Mouse (Mus musculus): ENCODE results near the gene Esrrg.

Gene Esrrg

GRCm38 (mm10) chr1:187770234-187770633, 161.6 kb downstream of the Esrrg start:
- no peak for DNase-seq (ENCODE audit: low read depth, low spot score)

DNA sequence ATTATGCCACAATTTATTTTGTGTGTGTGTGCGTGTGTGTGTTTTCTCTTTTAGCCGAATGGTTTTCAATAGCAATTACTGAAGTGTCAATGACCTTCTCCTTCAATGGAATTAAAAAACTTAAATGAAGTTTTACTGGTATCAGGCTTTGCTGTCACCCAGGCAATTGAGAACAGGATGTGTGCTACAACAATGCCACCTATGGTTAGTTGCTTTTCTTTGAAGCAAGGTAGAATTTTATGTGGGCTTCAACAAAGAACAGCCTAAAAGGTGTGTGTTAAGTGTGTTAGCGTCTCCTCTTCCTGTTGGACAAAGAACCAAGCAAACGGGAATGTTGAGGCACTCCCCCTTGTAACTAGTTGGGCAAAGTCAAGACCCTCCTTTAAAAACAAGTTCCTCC, 162.5 kb downstream of the Esrrg start:
- DNase-seq (ENCODE audit: low read depth, low spot score), result no peak

- DNase-seq (ENCODE audit: low read depth, low spot score), result no peak
Measured at GRCm38 (mm10) chr1:187779589-187780178, 171.1 kb downstream of the Esrrg start.

DNA sequence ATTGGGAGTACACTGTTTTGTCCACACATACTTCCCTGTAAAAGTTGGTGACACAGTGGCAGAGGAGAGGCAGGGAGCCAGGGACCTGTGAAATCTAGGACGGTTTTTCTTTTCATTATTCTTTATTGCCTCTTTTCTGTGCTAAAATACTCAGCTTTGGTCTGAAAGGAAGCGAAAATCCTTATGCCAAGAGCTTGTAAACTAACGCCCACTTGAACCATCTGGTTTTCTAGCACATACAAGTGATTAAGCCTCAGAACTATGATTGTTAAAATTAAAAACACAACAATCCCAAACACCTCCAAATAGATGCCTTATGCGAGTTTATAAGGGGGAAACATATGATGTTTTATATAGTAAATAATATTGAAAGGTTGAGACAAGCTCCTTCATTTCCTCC, 176.6 kb downstream of the Esrrg start:
- DNase-seq (ENCODE audit: low read depth, low spot score), result no peak

- DNase-seq (ENCODE audit: low read depth, low spot score), result no peak
Measured at GRCm38 (mm10) chr1:187787055-187788016, 178.7 kb downstream of the Esrrg start.

DNA sequence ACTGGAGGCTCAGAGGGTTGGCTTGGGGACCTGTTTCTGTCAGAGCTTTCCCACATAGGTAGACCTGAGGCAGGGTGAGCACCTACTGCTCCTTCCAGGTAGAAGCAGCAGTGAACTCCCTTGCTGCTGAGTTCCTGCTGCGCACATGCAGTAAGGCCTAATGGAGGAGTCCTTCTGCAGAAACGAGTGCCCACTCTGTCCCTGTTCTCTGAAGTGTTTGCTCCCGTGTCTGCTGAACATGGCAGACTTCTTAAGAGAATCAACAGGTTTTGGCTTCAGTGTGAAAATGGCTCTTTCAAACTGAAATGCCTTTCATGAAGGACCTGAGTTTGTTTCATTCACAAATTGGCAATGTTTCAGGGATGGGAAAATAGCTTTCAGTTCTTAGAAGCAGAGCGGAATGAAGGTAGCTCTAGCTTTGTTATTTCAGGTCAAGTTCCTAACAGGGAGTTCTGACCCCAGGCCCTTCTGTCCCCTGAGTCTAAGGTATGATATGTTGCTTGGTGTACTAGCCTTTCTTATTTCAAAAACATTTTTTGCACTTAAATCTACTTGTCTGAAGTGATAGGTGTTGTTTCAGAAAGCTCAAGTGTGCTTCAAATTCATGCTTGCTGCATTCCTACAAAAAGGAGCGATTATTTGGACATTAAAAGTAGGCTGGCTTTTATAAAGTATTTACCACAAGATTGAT, 185.8 kb downstream of the Esrrg start:
- no peak for DNase-seq (ENCODE audit: low read depth, low spot score)

DNA sequence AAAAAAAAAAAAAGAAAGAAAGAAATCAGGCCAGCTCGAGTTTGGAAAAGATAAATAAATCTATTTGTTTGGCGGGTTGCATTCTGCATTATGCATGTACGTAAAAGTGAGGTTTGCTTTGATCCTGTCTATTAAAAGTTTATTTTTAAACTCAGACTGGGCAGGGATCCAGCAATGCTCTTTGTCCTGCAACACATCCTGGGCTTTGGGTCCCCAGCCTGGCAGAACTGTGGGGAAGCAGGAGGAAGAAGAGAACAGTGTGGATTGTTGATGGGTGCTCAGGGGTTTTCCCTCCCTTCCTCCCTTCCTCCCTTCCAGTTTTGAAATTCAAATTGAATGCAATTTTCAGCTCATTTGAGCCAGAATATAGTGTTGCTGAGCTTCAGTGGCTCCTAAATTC, 187.0 kb downstream of the Esrrg start:
- DNase-seq (ENCODE audit: low read depth, low spot score), result no peak

DNA sequence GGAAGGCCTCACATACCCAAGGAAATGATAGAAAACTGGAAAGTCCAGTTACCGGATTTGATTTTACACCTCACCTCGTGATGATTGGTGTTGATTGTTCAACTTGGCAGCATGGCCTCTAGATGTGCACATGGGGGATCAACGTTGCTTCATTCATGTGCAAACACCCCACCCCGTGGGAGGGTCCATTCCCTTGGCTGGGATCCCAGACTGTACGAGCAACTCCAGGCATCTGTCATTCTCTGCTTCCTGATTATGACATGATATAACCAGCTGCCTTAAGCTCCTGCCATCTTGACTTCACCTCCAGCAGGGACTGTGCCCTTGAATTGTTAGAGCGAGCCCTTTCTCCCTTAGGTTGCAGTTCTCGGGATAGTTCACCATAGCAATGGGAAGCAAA, 190.7 kb downstream of the Esrrg start:
- DNase-seq (ENCODE audit: low read depth, low spot score), result no peak

DNA sequence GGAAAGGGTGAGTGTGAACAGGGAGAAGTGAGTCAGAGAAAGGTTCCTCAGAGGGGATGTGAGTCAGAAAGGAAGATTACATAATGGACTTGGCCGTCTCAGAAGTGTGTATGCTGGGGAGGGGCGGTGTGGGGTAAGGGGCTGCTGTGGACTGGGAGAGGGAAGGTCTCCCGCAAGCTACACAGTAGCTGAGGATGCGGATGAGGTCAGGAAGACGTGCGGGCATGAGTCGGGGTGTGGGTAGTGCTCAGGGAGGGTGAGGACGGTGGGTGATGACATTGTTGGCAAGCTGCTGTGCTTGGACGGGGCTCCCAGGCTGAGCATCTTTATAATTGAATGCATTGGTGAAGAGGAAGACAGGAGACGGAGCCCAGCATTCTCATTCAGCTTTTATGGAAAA, 192.2 kb downstream of the Esrrg start:
- no peak for DNase-seq (ENCODE audit: low read depth, low spot score)

DNA sequence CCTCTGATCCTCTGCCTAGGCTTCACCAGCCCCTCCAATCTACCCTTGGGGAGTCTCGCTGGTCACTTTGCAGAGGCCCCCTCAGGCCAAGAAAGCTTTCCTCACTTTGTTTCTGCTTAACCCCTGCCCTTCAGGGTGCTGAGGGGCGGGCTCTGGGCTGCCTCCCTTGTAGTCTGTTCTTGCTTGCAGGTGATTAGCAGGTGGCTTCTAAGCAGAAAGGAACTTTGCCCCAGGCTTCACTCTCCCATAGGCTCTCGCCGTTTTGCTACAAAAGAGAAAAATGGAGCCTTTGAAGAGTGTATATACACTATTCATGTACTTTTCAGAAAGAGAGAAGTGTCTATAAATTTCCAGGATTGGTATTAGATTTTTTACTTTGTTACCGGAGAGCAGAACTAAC, 195.0 kb downstream of the Esrrg start:
- no peak for DNase-seq (ENCODE audit: low read depth, low spot score)

GRCm38 (mm10) chr1:187803997-187804396, 195.4 kb downstream of the Esrrg start:
- DNase-seq (ENCODE audit: low read depth, low spot score), result no peak

DNA sequence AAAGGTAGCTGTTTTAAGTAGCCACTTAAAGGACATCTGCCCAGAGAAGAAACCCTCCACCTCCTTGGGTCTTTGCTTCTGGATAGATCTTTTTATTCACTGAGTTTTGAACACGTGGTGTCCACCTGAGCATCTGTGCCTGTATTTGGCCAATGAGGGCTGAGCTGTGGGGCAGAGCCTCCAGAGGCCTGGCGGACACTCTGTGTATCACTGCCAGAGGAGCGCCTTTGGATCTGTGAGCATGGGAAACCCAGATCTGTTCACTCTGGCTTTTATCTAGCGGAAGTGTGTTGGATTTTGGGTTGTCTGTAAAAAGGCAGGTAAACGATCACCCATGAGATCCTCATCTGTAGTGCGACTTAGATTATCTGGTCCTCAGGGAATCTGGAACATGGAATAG, 196.4 kb downstream of the Esrrg start:
- DNase-seq (ENCODE audit: low read depth, low spot score), result no peak

DNA sequence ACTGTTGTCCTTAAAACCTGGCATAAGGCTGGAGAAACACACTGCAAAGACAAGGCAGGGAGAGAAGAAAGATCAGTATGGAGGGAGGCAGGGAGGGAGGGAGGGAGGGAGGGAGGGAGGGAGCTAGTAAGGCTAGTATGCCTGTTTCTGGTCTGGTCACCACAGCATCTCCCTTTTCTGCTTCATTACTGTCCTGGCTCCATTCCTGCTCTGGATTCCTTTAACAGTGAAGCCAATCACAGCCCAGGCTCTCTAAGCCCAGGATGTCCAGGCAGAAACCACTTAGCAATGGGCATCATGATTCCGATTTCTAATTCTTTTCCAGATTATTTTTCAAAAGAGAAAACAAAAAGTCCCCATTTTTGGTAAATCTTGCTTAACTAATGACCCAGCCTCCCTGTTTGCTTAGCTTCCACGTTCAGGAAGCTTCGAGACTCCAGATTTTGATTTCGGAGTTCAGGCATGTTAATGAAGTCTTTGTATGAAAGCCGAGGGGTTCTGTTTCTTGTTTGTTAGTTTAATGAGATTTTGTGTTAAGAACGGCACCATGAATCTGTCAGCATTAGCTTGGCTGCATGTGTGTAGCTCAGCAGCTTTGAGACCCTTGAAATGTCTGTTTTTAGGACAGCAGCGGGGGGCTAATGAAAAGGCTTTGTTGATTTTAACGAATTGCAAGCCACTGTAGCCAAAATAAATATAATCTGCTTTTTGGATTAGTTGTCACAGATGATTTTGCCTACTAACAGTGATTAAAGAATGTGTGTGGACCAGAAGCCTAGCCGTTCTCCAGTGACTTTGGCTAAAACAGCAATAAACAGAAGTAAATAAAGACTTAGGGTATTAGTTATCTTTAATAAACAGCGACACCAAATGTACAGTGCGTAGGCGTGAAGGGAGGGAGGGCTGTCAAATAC, 199.1 kb downstream of the Esrrg start:
- DNase-seq (ENCODE audit: low read depth, low spot score), result no peak

- no peak for DNase-seq (ENCODE audit: low read depth, low spot score)
Measured at GRCm38 (mm10) chr1:187808391-187808922, 199.9 kb downstream of the Esrrg start.

DNA sequence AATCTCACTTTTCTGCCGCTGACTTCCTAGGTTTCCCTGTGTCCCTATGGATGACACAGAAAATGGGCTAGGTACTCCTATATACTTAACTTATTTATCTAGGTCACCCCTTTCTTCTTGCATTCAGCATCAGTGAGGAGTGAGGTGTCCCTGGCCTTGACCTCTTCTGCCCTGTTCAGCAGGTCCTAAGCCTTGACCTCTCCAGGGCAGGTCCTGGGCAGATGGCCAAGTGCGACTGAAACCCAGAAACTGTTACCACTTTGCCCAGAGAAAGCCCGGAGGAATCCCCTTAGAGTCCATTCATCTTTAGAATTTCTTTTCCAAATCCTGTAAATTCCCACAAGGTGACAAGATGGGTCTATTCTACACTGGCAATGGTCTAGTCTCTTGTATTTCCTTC, 201.0 kb downstream of the Esrrg start:
- no peak for DNase-seq (ENCODE audit: low read depth, low spot score)

DNA sequence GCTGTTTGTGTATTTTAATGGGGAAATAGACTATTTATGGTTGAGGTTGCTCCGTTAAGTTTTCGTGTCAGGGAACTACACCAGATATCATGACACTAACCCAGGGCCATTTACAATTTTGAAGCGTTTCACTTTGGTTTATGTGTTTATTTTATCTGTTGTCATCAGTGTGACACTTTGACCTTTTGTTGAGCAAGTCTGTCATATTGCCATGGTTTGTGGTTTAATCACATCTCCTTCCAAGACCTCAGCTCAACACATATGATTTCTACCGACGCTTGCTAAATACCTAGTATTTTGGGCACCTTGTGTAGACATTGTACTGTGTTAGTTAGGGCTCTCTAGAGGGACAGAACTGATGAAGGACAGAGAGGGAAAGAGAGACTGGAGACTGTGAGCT, 210.8 kb downstream of the Esrrg start:
- DNase-seq (ENCODE audit: low read depth, low spot score), result no peak

DNA sequence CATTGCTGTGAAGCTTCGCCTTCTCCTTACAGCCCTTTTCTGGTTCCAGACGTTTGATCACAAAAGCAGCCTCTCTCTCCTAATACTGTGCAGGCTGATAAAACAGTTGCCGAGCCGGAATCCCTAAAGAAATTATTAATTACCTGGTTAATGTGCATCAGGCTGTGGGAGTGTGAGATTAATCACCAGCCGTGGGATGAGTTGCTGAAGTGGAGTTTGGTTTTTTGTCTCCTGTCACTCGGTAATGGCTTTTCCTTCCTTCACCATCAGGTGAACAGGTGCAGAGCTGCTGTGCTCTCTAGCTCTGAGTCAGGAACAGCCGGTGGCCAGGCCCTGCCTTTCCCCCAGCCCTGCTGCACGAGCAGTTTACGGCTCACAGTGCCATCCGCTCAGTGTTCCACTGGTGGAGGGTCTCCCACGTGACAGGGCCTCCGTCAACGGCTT, 212.8 kb downstream of the Esrrg start:
- DNase-seq (ENCODE audit: low read depth, low spot score), result no peak

GRCm38 (mm10) chr1:187823351-187823750, 214.8 kb downstream of the Esrrg start:
- no peak for DNase-seq (ENCODE audit: low read depth, low spot score)

DNA sequence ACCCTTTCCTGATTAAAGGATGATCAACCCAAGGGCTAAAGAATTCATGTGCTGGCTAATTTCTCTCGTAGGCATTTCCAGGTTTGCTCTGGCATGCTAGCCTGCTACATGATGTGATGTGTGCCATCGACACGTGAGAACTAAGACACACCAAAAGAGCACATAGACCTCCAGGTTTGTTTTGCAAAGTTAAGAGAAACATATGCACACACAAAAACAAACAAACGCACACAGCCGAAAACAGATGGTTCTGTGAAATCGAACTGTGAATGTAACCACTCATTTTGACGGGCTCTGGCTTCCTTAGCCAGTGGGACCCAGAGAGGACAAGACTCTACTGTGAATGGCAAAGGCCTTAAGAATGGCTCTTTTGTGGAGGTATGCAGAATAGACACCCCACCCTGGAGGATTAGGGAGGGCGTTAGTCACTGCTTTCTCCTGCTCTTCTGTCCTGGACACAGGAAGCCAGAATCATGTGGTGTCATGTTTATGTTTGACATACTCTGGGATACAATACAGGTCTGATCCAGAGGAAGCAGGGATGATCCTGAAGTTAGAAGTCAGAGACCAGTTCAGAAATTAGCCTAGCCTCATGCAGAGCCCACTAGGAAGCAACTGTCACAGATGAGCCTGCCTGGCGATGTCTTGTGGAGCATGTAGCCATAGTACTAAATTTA, 217.0 kb downstream of the Esrrg start:
- DNase-seq (ENCODE audit: low read depth, low spot score), result no peak

DNA sequence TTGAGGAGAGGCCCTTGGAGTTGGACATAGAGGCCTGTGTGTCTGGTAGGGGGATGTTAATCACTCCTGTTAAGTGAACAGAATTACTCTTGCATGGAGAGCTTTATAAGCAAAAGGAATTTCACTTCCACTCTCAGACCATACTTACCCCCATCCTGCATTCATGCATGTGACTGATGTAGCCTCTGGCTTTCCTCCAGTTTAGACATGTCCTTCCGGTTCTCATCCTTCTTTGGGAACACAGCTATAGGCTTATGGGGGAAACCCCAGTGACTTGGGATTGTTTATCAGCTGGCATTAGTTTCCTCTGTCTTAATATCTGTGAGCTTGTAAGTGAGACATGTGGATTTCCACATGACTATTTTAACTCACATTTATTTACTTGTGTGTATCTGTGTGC, 217.5 kb downstream of the Esrrg start:
- DNase-seq (ENCODE audit: low read depth, low spot score), result no peak

- no peak for DNase-seq (ENCODE audit: low read depth, low spot score)
Measured at GRCm38 (mm10) chr1:187826869-187827268, 218.3 kb downstream of the Esrrg start.

All from c-Kit-negative CD71-positive TER-119-positive erythroid progenitor cells, embryonic 14.5 days (primary cell).